Mouse (Mus musculus) C2C12 (cell line): ENCODE data around the gene Nf2. TPM values are rescaled to one million over a fixed set of nuclear protein-coding genes. Genes with fewer than 3 reads are reported as not detected.

Experiments used
- H3K27me3 ChIP-seq: one replicate; pipeline ENCODE4 v1.6.1; 2011; ENCODE audit not compliant: control insufficient read depth, insufficient read depth, insufficient read length
- H3K36me3 ChIP-seq: one replicate; pipeline ENCODE4 v1.6.1; 2011; ENCODE audit not compliant: control insufficient read depth, insufficient read depth
- H3K4me3 ChIP-seq: one replicate; pipeline ENCODE4 v1.5.1; 2011; ENCODE audit warnings: mild to moderate bottlenecking, control low read depth; ENCODE audit not compliant: poor library complexity, insufficient read depth, severe bottlenecking
- H3K79me2 ChIP-seq: one replicate; pipeline ENCODE4 v1.6.1; 2011; ENCODE audit not compliant: control insufficient read depth, insufficient read depth
- H3K79me3 ChIP-seq: one replicate; pipeline ENCODE4 v1.6.1; 2011; ENCODE audit warnings: low read depth, control low read depth
- H3ac ChIP-seq: one replicate; pipeline ENCODE3; 2011; ENCODE audit warnings: low read depth; ENCODE audit not compliant: control insufficient read depth, insufficient read length
- CEBPB ChIP-seq: IDR thresholded peaks from one replicate; pipeline ENCODE4 v1.6.1; 2011; ENCODE audit warnings: low read depth, mild to moderate bottlenecking, control low read depth, moderate library complexity
- CTCF ChIP-seq: IDR thresholded peaks from one replicate; pipeline ENCODE4 v1.5.1; 2011; ENCODE audit not compliant: control insufficient read depth, insufficient read depth, insufficient read length
- FOSL1 ChIP-seq: IDR thresholded peaks from one replicate; pipeline ENCODE4 v1.8.0; 2011; ENCODE audit warnings: mild to moderate bottlenecking, low read length; ENCODE audit not compliant: poor library complexity, insufficient read depth, severe bottlenecking
- MAX ChIP-seq: IDR thresholded peaks from one replicate; pipeline ENCODE4 v1.6.1; 2011; ENCODE audit warnings: mild to moderate bottlenecking, control low read depth
- MYOD1 ChIP-seq: IDR thresholded peaks from one replicate; pipeline ENCODE4 v1.6.1; 2011; ENCODE audit warnings: low read depth; ENCODE audit not compliant: control insufficient read depth, insufficient read length
- MYOG ChIP-seq: IDR thresholded peaks from one replicate; pipeline ENCODE4 v1.6.1; 2011; ENCODE audit not compliant: control insufficient read depth, insufficient read length; ENCODE audit errors: extremely low read depth
- USF1 ChIP-seq: IDR thresholded peaks from one replicate; pipeline ENCODE4 v1.6.1; 2011; ENCODE audit warnings: low read depth, mild to moderate bottlenecking, control low read depth, moderate library complexity
- long read RNA-seq, 2 experiments: library from polyadenylated mRNA; unstranded; transcript quantifications; one replicate each; pipeline ENCODE4 v2.0.0; 2019 to 2020
- polyA plus RNA-seq: library from polyadenylated mRNA; unstranded; fragments of >200 nt; fragmentation: generic; extraction: Trizol; gene quantifications from one replicate; pipeline ENCODE4 v1.2.1, GENCODE M21; 2012; ENCODE audit warnings: missing spikeins

The Nf2 gene
- 36.2 TPM for polyA plus RNA-seq
- long read RNA-seq, experiment 1, partial matches to known transcripts = 1 of 10 reads
- long read RNA-seq, experiment 1, other reads (novel, unspliced or antisense) = 7 of 10 reads
- long read RNA-seq, experiment 2, full-length matches to known transcripts = 57 of 121 reads
- long read RNA-seq, experiment 2, partial matches to known transcripts = 20 of 121 reads
- long read RNA-seq, experiment 2, other reads (novel, unspliced or antisense) = 44 of 121 reads

DNA sequence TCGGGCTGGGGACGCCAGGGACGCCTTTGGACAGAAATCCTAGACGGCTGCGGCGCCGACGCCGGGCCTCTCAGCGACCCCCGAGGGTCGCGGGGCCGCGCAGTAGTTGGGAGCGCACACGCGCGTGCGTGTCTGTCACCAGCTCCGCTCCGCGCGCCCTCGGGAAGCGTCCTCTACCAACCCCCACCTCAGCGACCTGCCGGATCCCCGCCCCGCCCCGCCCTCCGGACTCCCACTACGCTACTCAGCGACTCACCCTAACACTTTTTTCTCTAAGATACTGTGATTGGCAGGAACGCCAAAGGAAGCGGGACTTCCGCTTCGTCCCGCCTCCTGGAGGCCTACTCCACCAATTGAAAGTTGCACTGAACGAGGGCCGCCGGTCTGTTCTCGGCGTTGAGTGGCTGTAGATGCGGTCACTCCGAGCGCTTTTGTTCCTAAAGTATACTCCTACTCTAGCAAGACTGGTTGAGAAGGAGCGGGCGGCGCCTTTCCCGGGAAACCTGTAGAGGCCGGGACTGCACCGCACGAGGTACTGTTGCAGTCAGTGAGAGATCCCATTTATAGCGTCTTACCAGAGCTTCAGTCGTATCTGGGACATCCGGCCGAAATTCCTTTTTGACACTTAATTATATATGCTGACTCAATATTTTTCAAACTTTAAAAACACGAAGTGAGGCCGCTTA is at the start of gene Nf2:
Gene Nf2 (minus strand): TSS at position 279 of the 686 bp plus-strand sequence.
- H3ac ChIP-seq = peak within 1 kb of the TSS; percentile 77
- peak within 1 kb of the TSS; percentile 92 for H3K4me3 ChIP-seq
- H3K36me3 ChIP-seq = no peaks in the 10 kb centered on the region
- H3K27me3 ChIP-seq = no peaks in the 10 kb centered on the region
- peaks cover 38% of the 10 kb centered on the region for H3K79me2 ChIP-seq
- TF ChIP-seq FOSL1 = no peak
- TF ChIP-seq MAX = peak; percentile 96
- H3K79me3 ChIP-seq = peaks cover 17% of the 10 kb centered on the region

GRCm38 (mm10) chr11:4894848-4895816 is 45.8 kb upstream of the Nf2 start, which contains the start of gene Thoc5:
Thoc5 (plus strand) TSS chr11:4895320.
- peak within 1 kb of the TSS; percentile 95 for H3ac ChIP-seq
- H3K36me3 ChIP-seq = peaks cover 6% of the 10 kb centered on the region
- peak within 1 kb of the TSS; percentile 92 for H3K4me3 ChIP-seq
- TF ChIP-seq MAX (peak; percentile 76), USF1 (no peak)
- H3K27me3 ChIP-seq = no peaks in the 10 kb centered on the region
- H3K79me3 ChIP-seq = peaks cover 36% of the 10 kb centered on the region
- peaks cover 50% of the 10 kb centered on the region for H3K79me2 ChIP-seq

GRCm38 (mm10) chr11:4886987-4887386 is 37.7 kb upstream of the Nf2 start:
- no peaks in the 10 kb centered on the region for H3K79me3 ChIP-seq
- no peaks in the 10 kb centered on the region for H3K27me3 ChIP-seq
- H3ac ChIP-seq = no peak overlapping the region
- TF ChIP-seq MYOD1 (no peak), MYOG (no peak), MAX (no peak), CTCF (no peak), USF1 (no peak), CEBPB (no peak), FOSL1 (no peak)
- H3K36me3 ChIP-seq = no peaks in the 10 kb centered on the region
- H3K4me3 ChIP-seq = no peak overlapping the region
- H3K79me2 ChIP-seq = no peaks in the 10 kb centered on the region

DNA sequence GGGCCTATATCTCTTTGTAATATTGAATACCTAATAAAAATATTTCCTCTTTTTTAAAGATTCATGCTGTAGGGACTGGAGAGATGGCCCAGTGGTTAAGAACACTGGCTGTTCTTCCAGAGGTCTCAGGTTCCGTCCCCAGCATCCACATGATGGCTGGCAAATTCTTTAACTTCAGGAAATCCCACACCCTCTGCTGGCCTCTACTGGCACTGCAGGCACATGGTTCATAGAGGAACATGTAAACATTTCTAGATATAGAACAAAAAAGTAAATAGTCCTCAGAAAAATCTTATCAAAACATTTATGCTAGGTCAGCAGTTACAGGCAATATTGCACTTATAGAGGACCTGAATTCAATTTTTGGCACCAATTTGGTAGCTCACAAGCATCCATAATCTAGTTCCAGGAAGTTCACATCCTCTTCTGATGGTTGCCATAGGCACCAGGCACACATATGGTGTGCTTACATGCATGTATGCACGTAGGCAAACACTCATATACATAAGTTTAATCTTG is 36.1 kb upstream of the Nf2 start:
- Histone ChIP-seq H3K27me3 (no peaks in the 10 kb centered on the region), H3K79me2 (no peaks in the 10 kb centered on the region), H3K79me3 (no peaks in the 10 kb centered on the region), H3K36me3 (no peaks in the 10 kb centered on the region), H3K4me3 (no peak overlapping the region), H3ac (no peak overlapping the region)
- TF ChIP-seq MYOG (no peak), MAX (peak; percentile 72), FOSL1 (no peak)

DNA sequence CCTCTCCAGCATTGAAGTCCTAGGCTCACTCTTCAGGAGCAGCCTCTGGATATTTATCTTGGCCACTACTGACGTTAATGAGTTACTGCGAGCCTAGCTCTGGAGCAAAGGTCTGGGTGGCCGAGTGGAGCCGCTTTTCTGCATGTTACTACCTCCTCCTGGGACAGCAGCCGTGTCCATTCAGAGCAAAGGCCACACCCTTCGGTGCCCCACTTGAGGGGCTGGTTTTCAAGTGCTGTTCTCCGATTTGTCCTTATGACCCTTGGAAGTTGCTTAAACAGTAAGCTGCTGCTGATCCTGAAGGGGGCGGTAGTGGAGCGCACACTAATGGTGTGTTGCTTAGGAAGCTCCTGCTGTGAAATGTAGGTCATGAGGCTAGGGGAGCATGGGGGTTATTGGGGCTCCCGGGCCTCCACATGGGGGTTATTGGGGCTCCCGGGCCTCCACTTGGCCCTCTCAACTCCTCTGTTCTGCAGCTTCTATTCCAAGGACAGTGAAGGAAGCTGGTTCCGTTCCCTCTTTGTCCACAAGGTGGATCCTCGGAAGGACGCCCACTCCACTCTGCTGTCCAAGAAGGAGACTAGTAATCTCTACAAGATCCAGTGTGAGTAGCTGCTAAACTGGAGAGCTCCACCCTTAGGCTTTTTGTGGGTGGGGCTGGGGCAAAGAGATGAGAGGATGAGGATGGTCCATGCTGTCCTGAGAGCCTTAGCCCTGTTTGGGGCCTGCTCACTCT is 33.7 kb upstream of the Nf2 start:
- no peak for TF ChIP-seq CTCF
- no peak for TF ChIP-seq FOSL1
- TF ChIP-seq MYOG = no peak
- TF ChIP-seq USF1 = no peak
- TF ChIP-seq MAX = no peak
- no peak for TF ChIP-seq MYOD1
- TF ChIP-seq CEBPB = no peak
- H3K79me3 ChIP-seq = no peaks in the 10 kb centered on the region
- no peak overlapping the region for H3ac ChIP-seq
- H3K27me3 ChIP-seq = no peaks in the 10 kb centered on the region
- H3K79me2 ChIP-seq = no peaks in the 10 kb centered on the region
- H3K4me3 ChIP-seq = no peak overlapping the region
- H3K36me3 ChIP-seq = no peaks in the 10 kb centered on the region
